Mouse (Mus musculus): ENCODE measurements around the gene Cyp2u1. TPM values are rescaled to one million over a fixed set of nuclear protein-coding genes. Genes with fewer than 3 reads are reported as not detected.
"Not testable (repeated sequence)": the region's sequence is repeated elsewhere in the genome, so short reads cannot be mapped to it uniquely, and the experiment has no call there.

Gene Cyp2u1
- polyA plus RNA-seq (2016; fragmentation: Nextera tagmentation; extraction: Ambion mirVana): 0.69 and 1.5 TPM in 2 replicates

GRCm38 (mm10) chr3:131302452-131303319, at the start of gene Cyp2u1:
TSS of gene Cyp2u1 (minus strand) at chr3:131303227.
- peaks cover 32% of the 10 kb centered on the region for H3K27me3 ChIP-seq (replicated peaks; ENCODE audit: low read depth, poor library complexity, severe bottlenecking)
- H3K4me1 ChIP-seq: peaks cover 24% of the 10 kb centered on the region
- WGBS: under 1% methylated on average over 71 of the region's 71 CpGs
- H3K4me3 ChIP-seq: peak within 1 kb of the TSS; percentile 84
- H3K27ac ChIP-seq (replicated peaks): peak within 1 kb of the TSS; percentile 77
- H3K36me3 ChIP-seq (replicated peaks): no peaks in the 10 kb centered on the region
- no peaks in the 10 kb centered on the region for H3K9me3 ChIP-seq
- DNase-seq (ENCODE audit: low spot score): peak; percentile 92

GRCm38 (mm10) chr3:131350539-131350938, 47.5 kb upstream of the Cyp2u1 start:
- H3K27ac ChIP-seq (replicated peaks): no peak overlapping the region
- H3K9me3 ChIP-seq: no peaks in the 10 kb centered on the region
- DNase-seq (ENCODE audit: low spot score): no peak
- H3K27me3 ChIP-seq (replicated peaks; ENCODE audit: low read depth, poor library complexity, severe bottlenecking): no peaks in the 10 kb centered on the region
- no peak overlapping the region for H3K4me3 ChIP-seq
- no peaks in the 10 kb centered on the region for H3K4me1 ChIP-seq
- H3K36me3 ChIP-seq (replicated peaks): no peaks in the 10 kb centered on the region
- WGBS: 94% methylated on average over 7 of the region's 7 CpGs

- no peaks in the 10 kb centered on the region for H3K4me1 ChIP-seq
- 85% methylated on average over 6 of the region's 6 CpGs for WGBS
These were observed 46.0 kb upstream of the Cyp2u1 start for GRCm38 (mm10) chr3:131349013-131349412.

GRCm38 (mm10) chr3:131348579-131348950, 45.5 kb upstream of the Cyp2u1 start:
- H3K4me1 ChIP-seq: peaks cover 4% of the 10 kb centered on the region; the same call in 1 of the 2 replicates
- 68% methylated on average over 3 of the region's 3 CpGs for WGBS

More at GRCm38 (mm10) chr3:131349013-131349412, 46.0 kb upstream of the Cyp2u1 start:
- Histone ChIP-seq H3K27ac (replicated peaks) (no peak overlapping the region), H3K36me3 (replicated peaks) (no peaks in the 10 kb centered on the region), H3K9me3 (no peaks in the 10 kb centered on the region), H3K27me3 (replicated peaks; ENCODE audit: low read depth, poor library complexity, severe bottlenecking) (no peaks in the 10 kb centered on the region), H3K4me3 (no peak overlapping the region)
- DNase-seq (ENCODE audit: low spot score): no peak

GRCm38 (mm10) chr3:131347831-131348578, 45.0 kb upstream of the Cyp2u1 start:
- WGBS: 57% methylated on average over 6 of the region's 6 CpGs

More at GRCm38 (mm10) chr3:131348579-131348950, 45.5 kb upstream of the Cyp2u1 start:
- no peak for DNase-seq (ENCODE audit: low spot score)
- no peak overlapping the region for H3K4me3 ChIP-seq
- H3K27ac ChIP-seq (replicated peaks): no peak overlapping the region
- no peaks in the 10 kb centered on the region for H3K27me3 ChIP-seq (replicated peaks; ENCODE audit: low read depth, poor library complexity, severe bottlenecking)
- H3K9me3 ChIP-seq: no peaks in the 10 kb centered on the region
- H3K36me3 ChIP-seq (replicated peaks): no peaks in the 10 kb centered on the region

GRCm38 (mm10) chr3:131345903-131346302, 42.9 kb upstream of the Cyp2u1 start:
- H3K27me3 ChIP-seq (replicated peaks; ENCODE audit: low read depth, poor library complexity, severe bottlenecking): no peaks in the 10 kb centered on the region
- no peaks in the 10 kb centered on the region for H3K36me3 ChIP-seq (replicated peaks)
- no peak for DNase-seq (ENCODE audit: low spot score)
- H3K4me3 ChIP-seq: no peak overlapping the region
- H3K9me3 ChIP-seq: no peaks in the 10 kb centered on the region
- 95% methylated on average over 6 of the region's 6 CpGs for WGBS
- H3K4me1 ChIP-seq: peaks cover 10% of the 10 kb centered on the region; the same call in 1 of the 2 replicates
- no peak overlapping the region for H3K27ac ChIP-seq (replicated peaks)

More at GRCm38 (mm10) chr3:131347831-131348578, 45.0 kb upstream of the Cyp2u1 start:
- H3K4me3 ChIP-seq: no peak overlapping the region
- peak; percentile 29 for DNase-seq (ENCODE audit: low spot score)
- no peak overlapping the region for H3K27ac ChIP-seq (replicated peaks)
- peaks cover 10% of the 10 kb centered on the region; the same call in 1 of the 2 replicates for H3K4me1 ChIP-seq
- no peaks in the 10 kb centered on the region for H3K9me3 ChIP-seq
- H3K27me3 ChIP-seq (replicated peaks; ENCODE audit: low read depth, poor library complexity, severe bottlenecking): no peaks in the 10 kb centered on the region
- no peaks in the 10 kb centered on the region for H3K36me3 ChIP-seq (replicated peaks)

GRCm38 (mm10) chr3:131343311-131343710, 40.3 kb upstream of the Cyp2u1 start:
- H3K4me1 ChIP-seq: peaks cover 10% of the 10 kb centered on the region; the same call in 1 of the 2 replicates
- peak; percentile 44 for DNase-seq (ENCODE audit: low spot score)
- H3K36me3 ChIP-seq (replicated peaks): no peaks in the 10 kb centered on the region
- no peak overlapping the region for H3K4me3 ChIP-seq
- no peaks in the 10 kb centered on the region for H3K9me3 ChIP-seq
- WGBS: 59% methylated on average over 6 of the region's 6 CpGs
- H3K27ac ChIP-seq (replicated peaks): no peak overlapping the region
- no peaks in the 10 kb centered on the region for H3K27me3 ChIP-seq (replicated peaks; ENCODE audit: low read depth, poor library complexity, severe bottlenecking)

- H3K4me1 ChIP-seq: peaks cover 10% of the 10 kb centered on the region; the same call in 1 of the 2 replicates
- DNase-seq (ENCODE audit: low spot score): no peak
- no peaks in the 10 kb centered on the region for H3K36me3 ChIP-seq (replicated peaks)
- no peak overlapping the region for H3K4me3 ChIP-seq
- H3K9me3 ChIP-seq: no peaks in the 10 kb centered on the region
- WGBS: 80% methylated on average over 3 of the region's 3 CpGs
- H3K27ac ChIP-seq (replicated peaks): no peak overlapping the region
- H3K27me3 ChIP-seq (replicated peaks; ENCODE audit: low read depth, poor library complexity, severe bottlenecking): no peaks in the 10 kb centered on the region
These were observed 37.9 kb upstream of the Cyp2u1 start for GRCm38 (mm10) chr3:131340885-131341284.

GRCm38 (mm10) chr3:131339280-131339679, 36.3 kb upstream of the Cyp2u1 start:
- no peaks in the 10 kb centered on the region for H3K9me3 ChIP-seq
- H3K4me3 ChIP-seq: no peak overlapping the region
- no peak overlapping the region for H3K27ac ChIP-seq (replicated peaks)
- H3K36me3 ChIP-seq (replicated peaks): no peaks in the 10 kb centered on the region
- H3K27me3 ChIP-seq (replicated peaks; ENCODE audit: low read depth, poor library complexity, severe bottlenecking): no peaks in the 10 kb centered on the region
- no peak for DNase-seq (ENCODE audit: low spot score)
- WGBS: 81% methylated on average over 4 of the region's 4 CpGs
- H3K4me1 ChIP-seq: peaks cover 22% of the 10 kb centered on the region

GRCm38 (mm10) chr3:131337749-131338148, 34.7 kb upstream of the Cyp2u1 start:
- H3K27me3 ChIP-seq (replicated peaks; ENCODE audit: low read depth, poor library complexity, severe bottlenecking); H3K9me3 ChIP-seq; H3K27ac ChIP-seq (replicated peaks); H3K36me3 ChIP-seq (replicated peaks); H3K4me3 ChIP-seq; DNase-seq (ENCODE audit: low spot score): not testable (repeated sequence)
- 97% methylated on average over 7 of the region's 7 CpGs for WGBS
- peaks cover 27% of the 10 kb centered on the region for H3K4me1 ChIP-seq

- Histone ChIP-seq H3K27me3 (replicated peaks; ENCODE audit: low read depth, poor library complexity, severe bottlenecking) (no peaks in the 10 kb centered on the region), H3K36me3 (replicated peaks) (no peaks in the 10 kb centered on the region), H3K4me1 (peaks cover 29% of the 10 kb centered on the region), H3K27ac (replicated peaks) (no peak overlapping the region), H3K9me3 (no peaks in the 10 kb centered on the region), H3K4me3 (no peak overlapping the region)
- WGBS: 82% methylated on average over 8 of the region's 8 CpGs
- DNase-seq (ENCODE audit: low spot score): no peak
These were observed 33.6 kb upstream of the Cyp2u1 start for GRCm38 (mm10) chr3:131336629-131337028.

GRCm38 (mm10) chr3:131335117-131335547, 32.1 kb upstream of the Cyp2u1 start:
- 0 out of 2 replicates have a peak overlapping the region, but pooled peaks have one; percentile 12 for H3K27ac ChIP-seq (replicated peaks)
- H3K36me3 ChIP-seq (replicated peaks): no peaks in the 10 kb centered on the region
- no peak overlapping the region for H3K4me3 ChIP-seq
- 85% methylated on average over 8 of the region's 8 CpGs for WGBS
- no peaks in the 10 kb centered on the region for H3K9me3 ChIP-seq
- peaks cover 29% of the 10 kb centered on the region for H3K4me1 ChIP-seq
- DNase-seq (ENCODE audit: low spot score): no peak
- H3K27me3 ChIP-seq (replicated peaks; ENCODE audit: low read depth, poor library complexity, severe bottlenecking): no peaks in the 10 kb centered on the region
